Mouse (Mus musculus) ES-Bruce4 (cell line): ENCODE measurements around the gene Prkn.

Experiments
- CTCF ChIP-seq: IDR thresholded peaks from one replicate; pipeline ENCODE4 v1.8.1; 2011; ENCODE audit warnings: low read depth, low read length
- EP300 ChIP-seq: IDR thresholded peaks from 2 replicates; pipeline ENCODE4 v1.6.1; 2011; ENCODE audit warnings: low read depth, low read length; ENCODE audit not compliant: insufficient read depth
- POLR2A ChIP-seq: IDR thresholded peaks from one replicate; pipeline ENCODE4 v1.8.1; 2011; ENCODE audit warnings: low read length; ENCODE audit not compliant: insufficient read depth

DNA sequence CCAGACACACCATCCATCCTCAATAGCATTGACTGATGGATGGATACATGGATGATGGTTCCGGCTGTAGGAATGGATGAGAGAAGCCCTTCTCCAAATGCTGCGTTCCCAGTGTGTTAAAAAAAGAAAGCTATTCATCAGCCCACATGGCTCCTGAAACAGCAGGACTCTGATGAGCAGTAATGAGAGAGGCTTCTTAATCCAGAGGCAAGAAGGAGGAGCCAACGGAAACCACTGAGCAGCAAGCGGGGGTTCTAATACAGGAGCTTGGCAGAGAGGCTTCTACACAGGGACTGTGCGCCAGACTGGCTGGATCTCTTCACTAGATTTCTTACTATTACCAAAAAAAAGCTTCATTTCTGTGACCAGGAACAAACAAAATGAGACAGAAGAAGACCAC lies 1093.6 kb downstream of the Prkn start:
- TF ChIP-seq POLR2A (no peak), CTCF (no peak), EP300 (no peak)
